Mouse (Mus musculus) bone marrow, adult 2 months (tissue): ENCODE measurements at regions not wholly inside any gene's neighbourhood (a gene's known extent, or its start where the extent isn't known, plus 50 kb on each side); places are given as distances from the start of the nearest gene placed in this dataset.

ENCODE experiments used
- H3K27ac ChIP-seq: fragments of 200-500 bp; 2 replicates; pipeline ENCODE4 v1.5.1; 2012; ENCODE audit warnings: low read depth, mild to moderate bottlenecking, control low read depth, inconsistent platforms, low read length; ENCODE audit not compliant: control insufficient read depth, poor library complexity, insufficient read depth
- H3K4me1 ChIP-seq: fragments of 200-500 bp; 2 replicates; pipeline ENCODE4 v1.6.1; 2011; ENCODE audit warnings: low read length; ENCODE audit not compliant: control insufficient read depth, insufficient read depth
- H3K4me3 ChIP-seq: fragments of 200-500 bp; replicated peaks from 2 replicates; pipeline ENCODE3; 2011; ENCODE audit warnings: mild to moderate bottlenecking, low read depth, low read length, control low read depth; ENCODE audit not compliant: control insufficient read depth
- CTCF ChIP-seq: fragments of 200-500 bp; IDR thresholded peaks from 2 replicates; pipeline ENCODE4 v1.5.1; 2011; ENCODE audit warnings: low read length, control low read depth; ENCODE audit not compliant: control insufficient read depth, insufficient read depth
- POLR2A ChIP-seq: fragments of 200-500 bp; IDR thresholded peaks from 2 replicates; pipeline ENCODE4 v1.6.1; 2011; ENCODE audit warnings: low read depth, mild to moderate bottlenecking, control low read depth, low read length, borderline replicate concordance; ENCODE audit not compliant: control insufficient read depth
- WGBS: fragments of 180-500 bp; shearing (Covaris S2); methylation state at CpG from one replicate; pipeline ENCODE4 v1.1.7; 2018; 5-methylcytosine and 5-hydroxymethylcytosine counted together

DNA sequence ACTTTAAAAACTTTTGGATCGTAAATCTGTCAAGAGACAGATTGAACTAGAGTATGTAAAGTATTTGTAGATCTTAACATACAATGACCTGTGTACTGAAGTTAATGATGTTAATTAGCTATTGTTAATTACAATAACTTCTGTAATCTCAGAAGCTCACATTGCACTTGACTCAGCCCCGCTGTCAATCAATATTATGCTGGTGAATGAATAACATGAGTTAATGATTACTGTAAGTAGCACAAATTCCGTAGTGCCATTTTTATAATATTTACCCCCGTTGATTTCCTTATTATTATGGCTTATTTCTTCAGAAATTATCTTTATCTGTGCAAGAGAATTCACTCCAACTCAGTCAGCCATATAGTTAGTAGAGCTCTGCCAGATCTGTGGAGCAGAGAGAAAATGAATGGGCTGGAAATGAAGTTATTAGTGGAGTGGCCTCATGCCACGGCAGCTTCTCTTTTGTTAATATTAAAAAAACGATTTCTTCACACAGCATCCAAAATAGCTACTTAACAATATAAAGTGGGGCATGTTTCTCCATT lies 132.5 kb downstream of the Gm11146 start:
- no peak for TF ChIP-seq CTCF
- no peak for TF ChIP-seq POLR2A
- H3K4me1 ChIP-seq = no peaks in the 10 kb centered on the region; the same call in 1 of the 2 replicates
- H3K4me3 ChIP-seq = no peak overlapping the region
- no peak overlapping the region for H3K27ac ChIP-seq
- 86% methylated on average over 6 of the region's 6 CpGs for WGBS

DNA sequence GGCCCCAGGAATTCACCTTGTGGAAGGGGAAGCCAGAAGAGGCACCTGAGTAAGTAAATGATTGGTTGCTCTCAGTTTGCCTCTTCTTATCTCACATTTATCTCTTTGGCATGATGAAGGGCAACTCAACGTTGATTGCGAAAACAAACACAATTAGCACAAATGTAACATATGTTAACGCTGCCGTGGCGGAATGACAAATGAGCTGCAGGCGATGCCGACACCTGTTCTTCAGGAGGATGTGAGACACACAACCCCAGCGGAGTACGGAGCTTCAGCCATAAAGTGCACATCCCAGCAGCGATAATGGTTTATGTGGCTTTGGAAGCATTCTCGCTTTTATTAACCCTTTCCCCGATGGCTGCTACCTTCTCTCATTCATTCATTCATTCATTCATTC lies 134.7 kb downstream of the Gm11146 start:
- 93% methylated on average over 12 of the region's 12 CpGs for WGBS
- TF ChIP-seq CTCF (no peak), POLR2A (no peak)
- Histone ChIP-seq H3K4me3 (no peak overlapping the region), H3K4me1 (no peaks in the 10 kb centered on the region; the same call in 1 of the 2 replicates), H3K27ac (no peak overlapping the region)

DNA sequence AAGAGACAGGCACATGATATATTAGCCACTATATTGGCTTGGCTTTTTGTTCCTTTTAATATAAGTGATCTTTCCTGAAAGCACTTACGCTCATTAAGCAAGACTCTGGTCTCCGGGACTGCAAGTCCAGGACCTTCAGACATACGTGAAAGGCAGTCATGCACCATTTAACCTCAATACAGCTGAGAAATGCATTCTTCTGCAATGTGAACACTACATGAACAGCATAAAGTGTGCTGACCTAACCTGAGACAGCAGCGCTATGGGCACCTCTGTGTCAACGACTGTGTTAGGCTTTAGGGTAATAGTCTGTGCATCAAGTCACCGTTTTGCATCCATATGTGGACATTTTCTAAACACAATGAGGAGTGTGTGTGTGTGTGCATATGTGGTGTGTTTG lies 137.3 kb downstream of the Gm11146 start:
- Histone ChIP-seq H3K27ac (no peak overlapping the region), H3K4me1 (no peaks in the 10 kb centered on the region; the same call in 1 of the 2 replicates), H3K4me3 (no peak overlapping the region)
- WGBS = 85% methylated on average over 6 of the region's 6 CpGs
- TF ChIP-seq CTCF (no peak), POLR2A (no peak)

DNA sequence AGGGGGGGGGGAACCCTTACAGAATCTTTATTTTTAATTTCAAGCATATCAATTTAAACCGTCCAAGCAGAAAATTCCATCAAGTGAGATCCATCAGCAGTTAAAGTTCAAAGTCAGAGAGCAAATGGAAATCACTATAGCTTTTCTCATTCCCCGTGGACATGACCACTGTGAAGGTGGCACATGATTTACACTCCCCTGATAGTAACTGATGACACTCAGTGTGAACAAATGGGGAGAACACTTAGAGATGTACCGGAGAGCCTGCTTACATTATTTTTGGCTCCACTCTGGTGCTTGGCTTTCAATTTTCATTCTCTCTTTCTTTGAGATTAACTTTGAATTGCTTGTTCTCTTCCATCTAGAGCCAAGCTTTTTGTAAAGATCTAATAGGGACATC lies 140.0 kb downstream of the Gm11146 start:
- H3K27ac ChIP-seq = no peak overlapping the region
- H3K4me3 ChIP-seq = no peak overlapping the region
- WGBS = 79% methylated on average over 3 of the region's 3 CpGs
- no peaks in the 10 kb centered on the region; the same call in 1 of the 2 replicates for H3K4me1 ChIP-seq
- TF ChIP-seq POLR2A (no peak), CTCF (no peak)

DNA sequence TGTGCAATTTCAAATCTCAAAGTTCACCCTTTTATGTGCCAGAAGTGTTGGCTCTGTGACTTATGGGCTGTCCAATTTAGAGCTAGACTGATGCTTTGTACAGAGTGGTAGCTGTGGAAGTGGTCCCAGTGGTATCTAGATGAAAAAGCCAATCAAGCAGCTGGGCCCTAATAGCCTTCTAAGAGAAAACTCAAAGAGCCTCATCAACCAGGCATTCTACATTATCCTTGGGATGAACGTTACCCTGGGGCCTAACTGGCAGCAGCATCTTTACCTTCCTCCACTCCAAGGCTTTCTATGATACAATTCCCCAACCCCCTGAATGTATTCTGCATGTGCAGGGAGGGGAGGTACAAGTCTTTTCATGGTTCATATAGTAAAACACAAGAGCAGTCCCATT lies 140.4 kb downstream of the Gm11146 start:
- no peak for TF ChIP-seq CTCF
- no peak for TF ChIP-seq POLR2A
- H3K27ac ChIP-seq = no peak overlapping the region
- 76% methylated on average over 1 of the region's 1 CpGs for WGBS

DNA sequence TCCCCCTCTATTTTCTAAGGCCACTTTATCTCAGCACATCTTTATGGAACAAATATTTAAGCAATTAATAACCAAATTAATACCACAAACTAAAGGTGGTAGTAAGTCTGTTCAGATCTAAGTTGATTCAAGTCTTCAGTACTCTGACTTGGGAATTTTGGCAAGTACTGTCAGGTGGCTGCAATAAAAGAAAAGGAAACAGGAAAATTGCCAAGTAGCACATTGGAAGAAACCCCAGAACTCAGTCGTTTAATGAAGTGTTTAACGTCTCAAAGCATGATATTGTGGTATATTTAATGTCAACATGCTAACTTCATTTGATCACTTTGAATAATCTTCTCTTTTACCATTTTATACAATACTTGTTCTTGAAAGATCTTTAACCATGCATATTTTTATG lies 142.2 kb downstream of the Gm11146 start:
- 74% methylated on average over 2 of the region's 2 CpGs for WGBS
- Histone ChIP-seq H3K4me1 (no peaks in the 10 kb centered on the region), H3K27ac (no peak overlapping the region), H3K4me3 (no peak overlapping the region)
- TF ChIP-seq POLR2A (no peak), CTCF (no peak)

More for the DNA sequence above, 140.4 kb downstream of the Gm11146 start:
- Histone ChIP-seq H3K4me3 (no peak overlapping the region), H3K4me1 (no peaks in the 10 kb centered on the region; the same call in 1 of the 2 replicates)

DNA sequence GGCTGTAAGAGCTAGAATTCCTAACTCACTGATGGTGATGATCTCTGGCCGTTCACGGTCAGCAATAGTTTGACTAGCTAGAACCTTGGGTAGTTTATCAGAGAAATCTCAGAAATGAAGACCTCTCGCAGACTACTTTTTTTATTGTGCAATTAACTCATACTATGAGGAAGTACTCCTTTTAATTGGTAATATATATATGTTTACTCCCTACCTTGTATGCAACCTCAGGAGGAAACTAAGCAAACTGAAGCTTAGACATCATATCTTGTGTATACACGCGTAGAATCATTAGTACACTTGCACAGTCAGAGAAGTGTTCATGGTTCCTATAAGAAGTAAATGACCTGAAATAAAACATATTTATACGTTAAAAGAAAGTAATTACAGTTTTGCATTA lies 157.2 kb downstream of the Gm11146 start:
- TF ChIP-seq POLR2A (no peak), CTCF (no peak)
- WGBS = 81% methylated on average over 6 of the region's 6 CpGs
- no peaks in the 10 kb centered on the region for H3K4me1 ChIP-seq
- H3K27ac ChIP-seq = no peak overlapping the region
- no peak overlapping the region for H3K4me3 ChIP-seq

DNA sequence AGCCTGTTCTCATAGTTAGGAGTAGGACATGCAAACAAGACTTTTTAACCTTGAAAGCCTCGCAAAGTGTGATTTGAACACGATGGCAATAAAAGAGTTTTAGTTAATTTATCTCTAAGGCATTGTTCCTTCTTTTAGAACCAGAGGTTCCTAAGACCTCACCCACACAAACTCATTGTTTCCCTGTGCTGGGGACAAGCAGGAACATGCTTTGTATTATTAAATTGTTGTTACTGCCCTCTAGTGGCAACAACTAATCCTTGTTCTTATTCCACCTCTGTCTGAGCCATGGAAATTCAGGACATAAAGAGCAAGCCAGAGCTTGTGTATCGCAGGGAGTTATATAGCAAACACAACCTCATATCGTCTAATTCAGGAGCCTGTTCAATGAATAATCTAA lies 157.9 kb downstream of the Gm11146 start:
- Histone ChIP-seq H3K4me1 (no peaks in the 10 kb centered on the region), H3K4me3 (no peak overlapping the region), H3K27ac (no peak overlapping the region)
- WGBS = 37% methylated on average over 4 of the region's 4 CpGs
- TF ChIP-seq CTCF (no peak), POLR2A (no peak)

DNA sequence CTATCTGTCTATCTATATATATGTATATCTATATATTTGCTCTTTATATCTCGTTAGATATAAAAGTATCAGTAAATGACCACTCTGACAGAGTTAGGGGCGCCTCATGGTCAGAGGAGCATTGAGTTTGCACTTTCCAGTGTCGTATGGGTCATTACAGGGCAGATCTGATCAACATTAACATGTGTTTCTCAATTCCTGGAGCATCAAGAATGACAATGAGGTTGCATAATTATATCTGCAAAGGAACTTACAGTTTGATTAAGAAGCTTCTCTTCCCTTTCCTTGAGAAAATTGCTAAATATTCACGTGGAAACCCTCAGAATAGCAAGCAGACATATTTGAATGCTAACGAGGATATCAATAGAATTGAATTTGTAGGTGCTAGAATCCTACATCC lies 158.6 kb downstream of the Gm11146 start:
- TF ChIP-seq POLR2A (no peak), CTCF (no peak)
- Histone ChIP-seq H3K4me3 (no peak overlapping the region), H3K27ac (no peak overlapping the region), H3K4me1 (no peaks in the 10 kb centered on the region)
- WGBS = 54% methylated on average over 5 of the region's 5 CpGs
